Mouse (Mus musculus): ENCODE measurements around the gene Zfp445.
A peak's percentile ranks its signal among the peaks of the same experiment; 100 is the strongest.

DNA sequence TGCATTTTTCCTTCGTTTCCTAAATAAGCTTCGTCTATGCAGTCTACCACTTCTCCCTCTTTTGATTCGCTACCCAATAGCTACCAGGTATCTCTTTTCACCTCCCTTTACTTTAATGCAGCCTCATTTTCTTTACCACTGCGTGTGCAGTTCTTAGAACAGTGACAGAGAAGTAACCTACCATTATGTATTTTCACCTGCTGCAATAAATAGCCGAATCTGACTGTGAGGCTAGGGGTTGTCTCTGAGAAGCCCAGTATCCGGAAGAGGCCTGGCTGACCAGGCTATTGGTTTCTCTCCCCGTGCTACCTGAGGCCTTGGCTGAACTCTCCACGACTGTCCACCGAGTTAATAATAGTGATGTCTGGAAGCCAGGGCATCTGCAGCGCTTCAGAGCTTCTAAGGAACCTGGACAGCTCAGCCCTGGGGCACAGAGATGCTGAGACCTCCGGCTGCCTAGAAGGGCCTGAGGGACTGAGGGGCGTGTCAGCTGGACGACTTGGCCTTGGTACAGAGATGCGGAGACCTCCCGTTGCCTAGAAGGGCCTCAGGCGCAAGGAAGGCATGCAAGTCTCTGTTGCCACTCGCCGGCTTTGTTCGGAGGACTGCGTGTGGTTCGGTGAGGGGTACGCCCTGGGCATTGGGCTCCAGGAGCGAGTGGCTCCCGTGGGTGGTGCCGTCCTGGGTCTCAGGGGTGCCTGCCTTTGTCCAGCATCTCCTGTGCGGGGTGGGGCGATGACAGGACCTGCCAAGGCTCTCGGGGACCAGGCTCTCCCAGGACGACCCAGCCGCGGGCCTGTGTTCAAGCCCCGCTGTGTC lies 37.1 kb upstream of the Zfp445 start:
- TF ChIP-seq POLR2A (IDR thresholded peaks at IDR 0.05; ENCODE audit: borderline replicate concordance, extremely low read depth, insufficient read depth, insufficient read length, poor library complexity, severe bottlenecking) (peak; percentile 57; the same call in 1 of the 2 replicates), CTCF (IDR thresholded peaks at IDR 0.05; ENCODE audit: borderline replicate concordance, extremely low read depth, insufficient read depth, insufficient read length) (no peak)

Data from brain, embryonic 14.5 days (tissue).